Mouse (Mus musculus): Measurements from ENCODE around the gene Hdgfl3.

DNA sequence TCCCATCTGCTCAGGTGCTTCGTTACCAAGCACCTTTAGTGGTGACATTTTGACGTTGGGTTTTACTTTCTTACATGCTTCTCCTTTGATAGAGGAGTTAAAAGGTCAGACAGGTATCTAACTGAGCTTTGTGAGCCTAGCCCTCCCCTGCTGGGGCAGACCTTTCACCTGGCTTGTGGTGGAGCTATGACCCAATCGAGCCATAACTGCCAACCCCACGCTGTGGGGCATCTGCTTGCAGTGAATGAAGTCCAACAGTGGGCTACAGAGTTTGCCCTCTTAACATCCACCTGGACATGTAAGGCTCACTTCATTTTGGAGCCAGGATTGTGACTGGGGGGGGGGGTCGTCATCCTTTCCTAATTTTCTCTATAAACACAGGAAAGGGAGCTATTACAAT lies 54.0 kb downstream of the Hdgfl3 start:
- TF ChIP-seq CTCF (IDR thresholded peaks at IDR 0.05; ENCODE audit: borderline replicate concordance, extremely low read depth, insufficient read depth, insufficient read length) (no peak), POLR2A (IDR thresholded peaks at IDR 0.05; ENCODE audit: borderline replicate concordance, extremely low read depth, insufficient read depth, insufficient read length, poor library complexity, severe bottlenecking) (no peak)
